Mouse (Mus musculus) monocyte, adult 2 months (primary cell): ENCODE measurements around the gene Gm8871.
"Not testable (repeated sequence)": the region's sequence is repeated elsewhere in the genome, so short reads cannot be mapped to it uniquely, and the experiment has no call there.

Source experiments
- DNase-seq, 2 experiments: peaks; one replicate each; pipeline ENCODE4 v3.0.0; 2022; ENCODE audit warnings: low spot score in 2 of 2, low read depth in 1 of 2

Gene Gm8871

DNA sequence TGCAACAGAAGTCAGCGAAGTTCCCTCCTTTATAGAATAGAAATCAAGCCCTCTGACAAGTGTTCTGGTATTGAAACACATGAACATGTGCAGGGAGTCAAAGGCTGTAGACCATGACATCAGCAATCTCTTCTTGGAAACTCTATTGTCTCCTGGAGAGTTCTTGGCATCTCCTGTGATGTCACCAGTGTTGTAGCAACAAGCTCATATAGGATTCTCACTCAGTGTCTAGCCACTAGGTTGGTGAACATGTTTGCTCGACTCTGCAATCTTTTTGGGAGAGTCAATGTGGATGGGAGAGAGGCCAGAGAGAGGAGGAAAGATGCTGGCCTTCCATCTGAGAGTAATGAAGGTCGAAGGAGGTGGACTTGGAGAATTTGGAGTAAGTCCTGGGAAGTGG lies at the start of gene Gm8871, which contains the start of gene Gm8857:
TSS of gene Gm8871 (plus strand) at position 301 of the 400 bp plus-strand sequence.
TSS of gene Gm8857 (plus strand) at position 303 of the 400 bp plus-strand sequence.
- not testable (repeated sequence) for DNase-seq

DNA sequence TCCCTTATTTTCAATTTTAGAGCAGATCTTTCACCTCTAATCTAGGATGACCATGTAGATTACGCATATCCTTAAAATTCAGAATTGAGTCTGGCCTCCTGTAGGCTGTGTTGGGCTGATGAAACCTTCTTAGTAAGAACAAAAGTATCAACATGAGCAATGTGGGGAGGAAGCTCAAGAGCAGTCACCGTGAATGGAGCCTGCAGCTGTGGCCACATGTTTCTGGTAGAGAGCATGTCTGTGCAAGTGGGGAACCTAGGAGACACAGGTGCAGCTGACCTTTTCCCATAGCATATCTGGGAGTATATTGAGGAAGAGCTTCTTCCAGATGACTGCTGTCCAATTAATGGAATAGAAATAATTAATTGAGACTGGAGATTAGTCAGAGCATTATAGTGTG lies 5.9 kb downstream of the Gm8871 start:
- DNase-seq = not testable (repeated sequence)

DNA sequence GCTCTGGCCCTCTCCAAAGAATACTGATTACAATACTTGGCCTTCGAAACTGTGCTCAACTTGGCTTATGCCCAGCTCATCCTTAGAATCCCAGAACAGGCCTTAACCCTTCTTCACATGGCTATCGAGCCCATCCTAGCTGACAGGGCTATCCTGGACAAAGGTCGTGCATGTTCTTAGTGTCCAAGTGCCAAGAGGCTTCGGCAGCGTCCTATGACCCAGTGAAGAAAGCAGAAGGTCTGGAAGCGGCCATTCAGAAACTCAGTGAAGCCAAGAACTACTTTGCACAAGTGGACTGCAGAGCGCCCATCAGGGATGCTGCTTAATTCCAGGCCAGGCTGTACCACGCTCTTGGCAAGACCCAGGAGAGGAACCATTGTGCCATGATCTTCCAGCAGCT lies 10.5 kb downstream of the Gm8871 start:
- not testable (repeated sequence) for DNase-seq
